Mouse (Mus musculus): ENCODE measurements around the gene Rhox2g. TPM values are rescaled to one million over a fixed set of nuclear protein-coding genes. Genes with fewer than 3 reads are reported as not detected.
"Not testable (repeated sequence)": the region's sequence is repeated elsewhere in the genome, so short reads cannot be mapped to it uniquely, and the experiment has no call there.

Gene Rhox2g
- not detected for polyA plus RNA-seq (2017; shearing (Covaris generic))

DNA sequence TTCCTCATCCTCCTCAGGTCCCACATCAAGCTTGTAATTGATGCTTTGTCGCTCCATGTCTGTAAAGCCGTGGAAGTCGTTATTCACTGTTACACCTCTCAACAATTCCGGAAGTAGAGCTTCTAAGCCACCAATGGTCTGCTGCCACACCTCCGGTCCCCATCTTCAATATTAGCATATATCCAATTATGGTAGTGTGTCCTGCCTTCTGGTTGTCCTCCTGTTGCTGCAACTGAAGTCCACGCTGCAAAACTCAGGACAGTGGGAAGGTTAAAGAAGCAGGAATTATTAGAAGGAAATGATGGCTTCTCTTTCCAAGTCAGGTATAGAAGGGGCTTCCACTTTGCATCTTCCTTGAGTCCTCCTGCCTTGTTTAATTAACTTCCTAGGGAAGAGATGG is at the start of gene Rhox2g:
Gene Rhox2g (minus strand): TSS at position 101 of the 400 bp plus-strand sequence.
- ATAC-seq, result not testable (repeated sequence)

DNA sequence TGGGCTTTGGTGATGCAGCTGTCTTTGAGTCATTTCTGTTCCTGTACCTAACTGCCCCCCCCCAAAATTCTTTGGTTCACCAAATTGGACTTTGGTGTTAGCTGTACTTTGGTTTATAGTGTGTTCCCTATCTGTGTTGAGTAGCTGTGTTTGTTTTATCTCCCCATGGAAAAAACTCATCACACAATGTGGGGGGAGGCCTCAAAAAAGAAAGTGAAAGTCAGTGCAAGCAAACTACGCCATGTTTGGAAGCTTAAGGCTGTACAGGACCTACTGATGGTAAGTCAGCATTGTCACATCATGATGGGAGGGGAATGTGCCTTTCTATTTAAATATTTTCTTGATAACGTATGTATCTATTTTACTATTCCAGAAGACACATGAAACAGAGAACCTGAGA is 49.0 kb upstream of the Rhox2g start:
- ATAC-seq, result no peak

DNA sequence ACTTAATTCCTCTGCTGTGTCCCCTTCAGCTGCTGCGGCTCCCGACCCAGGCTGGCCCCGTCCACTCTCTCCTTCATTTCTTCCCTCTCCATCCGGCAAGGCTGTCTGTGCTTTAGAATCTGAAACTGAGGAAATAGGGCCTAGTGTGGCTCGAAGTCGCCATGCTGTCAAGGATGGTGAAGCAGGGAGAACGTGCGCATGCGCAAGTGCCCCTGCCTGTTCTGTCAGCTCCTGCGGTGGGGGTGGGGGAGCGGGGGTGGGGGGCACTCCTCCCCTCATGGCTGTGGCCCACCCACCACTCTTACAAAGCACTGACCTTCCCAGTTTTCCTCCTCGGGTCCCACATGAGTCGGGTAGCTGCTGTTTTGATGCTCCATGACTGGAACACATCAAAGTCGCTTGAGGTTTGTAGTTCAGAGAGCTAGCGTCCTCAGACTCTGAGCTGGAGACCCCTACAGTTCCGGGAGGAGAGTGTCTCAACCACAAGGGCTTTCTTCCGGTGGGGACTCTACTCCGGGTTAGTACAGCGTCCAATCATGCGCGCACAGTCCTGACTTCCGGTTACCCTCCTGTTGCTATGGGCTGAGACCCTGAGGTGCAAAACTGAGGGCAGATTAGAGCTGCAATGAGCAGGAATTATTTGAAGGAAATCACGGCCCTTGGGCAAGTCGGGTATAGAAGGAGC is 39.9 kb upstream of the Rhox2g start:
- ATAC-seq, result no peak

DNA sequence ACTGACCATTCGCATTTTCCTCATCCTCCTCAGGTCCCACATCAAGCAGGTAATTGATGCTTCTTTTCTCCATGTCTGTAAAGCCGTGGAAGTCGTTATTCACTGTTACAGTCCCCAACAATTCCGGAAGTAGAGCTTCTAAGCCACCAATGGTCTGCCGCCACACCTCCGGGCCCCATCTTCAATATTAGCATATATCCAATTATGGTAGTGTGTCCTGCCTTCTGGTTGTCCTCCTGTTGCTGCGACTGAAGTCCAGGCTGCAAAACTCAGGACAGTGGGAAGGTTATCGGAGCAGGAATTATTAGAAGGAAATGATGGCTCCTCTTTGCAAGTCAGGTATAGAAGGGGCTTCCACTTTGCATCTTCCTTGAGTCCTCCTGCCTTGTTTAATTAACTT is 29.9 kb upstream of the Rhox2g start, which contains the start of gene Rhox2h:
Gene Rhox2h (minus strand): TSS at position 101 of the 400 bp plus-strand sequence.
- not testable (repeated sequence) for ATAC-seq

DNA sequence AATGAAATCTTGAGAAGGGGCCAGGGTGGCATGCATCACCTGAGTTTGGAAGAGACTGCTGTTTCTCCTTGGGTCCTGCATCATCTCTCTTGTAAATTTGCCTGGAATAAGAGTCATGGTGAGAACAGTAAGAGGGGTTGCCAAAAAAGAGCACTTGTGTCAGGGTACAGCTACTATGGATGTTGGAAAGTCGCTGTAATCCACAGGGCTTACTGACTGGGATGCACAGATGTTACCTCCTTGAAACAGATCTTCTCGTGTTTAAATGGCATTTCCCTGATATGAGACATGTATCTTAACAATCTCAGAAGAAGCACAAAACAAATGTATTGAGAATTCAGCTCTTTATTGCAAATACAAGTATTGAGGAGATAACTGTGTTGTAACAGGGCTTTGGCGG is 25.4 kb upstream of the Rhox2g start, which contains the start of gene Rhox3h:
Gene Rhox3h (minus strand): TSS at position 101 of the 400 bp plus-strand sequence.
- not testable (repeated sequence) for ATAC-seq

DNA sequence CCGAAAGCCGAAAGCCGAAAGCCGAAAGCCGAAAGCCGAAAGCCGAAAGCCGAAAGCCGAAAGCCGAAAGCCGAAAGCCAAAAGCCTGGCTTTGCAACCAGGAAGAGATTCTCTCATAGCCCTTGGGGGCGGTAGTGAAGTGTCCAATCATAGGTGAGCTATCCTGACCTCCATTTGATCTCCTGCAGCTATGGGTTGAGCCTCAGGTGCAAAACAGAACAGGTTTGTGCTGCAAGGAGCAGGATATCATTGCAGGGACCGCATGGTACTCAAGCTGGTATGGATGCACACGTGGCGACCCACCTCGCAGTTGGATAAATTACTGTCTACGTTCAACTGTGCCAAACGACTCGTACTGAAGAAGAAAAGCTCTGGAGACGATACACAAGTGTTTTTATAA is 8.0 kb upstream of the Rhox2g start, which contains the start of gene Rhox4g:
Gene Rhox4g (minus strand): TSS at position 101 of the 400 bp plus-strand sequence.
- not testable (repeated sequence) for ATAC-seq

DNA sequence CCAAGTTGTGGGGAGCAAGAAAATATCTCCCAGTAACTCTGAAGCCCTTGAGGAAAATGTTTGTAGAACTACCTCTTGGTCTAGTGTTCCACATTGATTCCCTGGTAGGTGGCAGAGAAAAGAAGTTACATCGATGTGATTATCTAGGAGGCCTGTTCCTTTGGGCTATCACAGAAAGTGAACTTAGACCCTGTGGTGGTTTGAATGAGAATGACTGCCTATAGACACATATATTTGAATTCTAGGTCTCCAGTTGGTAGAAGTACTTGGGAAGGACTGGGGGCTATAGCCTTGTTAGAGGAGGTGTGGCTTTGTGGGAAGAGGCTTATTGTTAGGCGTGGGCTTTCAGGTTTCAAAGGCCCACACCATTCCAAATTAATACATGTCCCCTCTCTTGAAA is 14.8 kb downstream of the Rhox2g start, which contains the start of gene Rhox3g:
Gene Rhox3g (minus strand): TSS at position 101 of the 400 bp plus-strand sequence.
- not testable (repeated sequence) for ATAC-seq

DNA sequence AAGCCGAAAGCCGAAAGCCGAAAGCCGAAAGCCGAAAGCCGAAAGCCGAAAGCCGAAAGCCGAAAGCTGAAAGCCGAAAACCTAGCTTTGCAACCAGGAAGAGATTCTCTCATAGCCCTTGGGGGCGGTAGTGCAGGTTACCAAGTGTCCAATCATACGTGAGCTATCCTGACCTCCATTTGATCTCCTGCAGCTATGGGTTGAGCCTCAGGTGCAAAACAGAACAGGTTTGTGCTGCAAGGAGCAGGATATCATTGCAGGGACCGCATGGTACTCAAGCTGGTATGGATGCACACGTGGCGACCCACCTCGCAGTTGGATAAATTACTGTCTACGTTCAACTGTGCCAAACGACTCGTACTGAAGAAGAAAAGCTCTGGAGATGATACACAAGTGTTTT is 35.7 kb downstream of the Rhox2g start, which contains the start of gene Rhox4f:
Gene Rhox4f (minus strand): TSS at position 101 of the 400 bp plus-strand sequence.
- not testable (repeated sequence) for ATAC-seq

Other genes with a start within 250 kb of the Rhox2g start
- gene Rhox2b, start 231.4 kb downstream of the Rhox2g start, polyA plus RNA-seq (2017; shearing (Covaris generic)), result not detected
- gene Rhox4b, start 211.0 kb downstream of the Rhox2g start, polyA plus RNA-seq (2017; shearing (Covaris generic)), result not detected
- not detected for gene Rhox2c, start 189.8 kb downstream of the Rhox2g start, polyA plus RNA-seq (2017; shearing (Covaris generic))
- gene Rhox3c, start 184.9 kb downstream of the Rhox2g start, polyA plus RNA-seq (2017; shearing (Covaris generic)), result not detected
- gene Rhox4c, start 163.1 kb downstream of the Rhox2g start, polyA plus RNA-seq (2017; shearing (Covaris generic)), result not detected
- not detected for gene Rhox2d, start 150.0 kb downstream of the Rhox2g start, polyA plus RNA-seq (2017; shearing (Covaris generic))
- under 1 TPM in 1 of 2 experiments, not detected in 1; 0.46 TPM for gene Rhox4d, start 129.1 kb downstream of the Rhox2g start, polyA plus RNA-seq (2017; shearing (Covaris generic))
- gene Rhox2e, start 113.0 kb downstream of the Rhox2g start, polyA plus RNA-seq (2017; shearing (Covaris generic)), result not detected
- not detected for gene Rhox3e, start 101.5 kb downstream of the Rhox2g start, polyA plus RNA-seq (2017; shearing (Covaris generic))
- gene Rhox4e, start 86.1 kb downstream of the Rhox2g start, polyA plus RNA-seq (2017; shearing (Covaris generic)), result not detected
- gene Rhox2f, start 72.1 kb downstream of the Rhox2g start, polyA plus RNA-seq (2017; shearing (Covaris generic)), result not detected
- not detected for gene Rhox3f, start 62.5 kb downstream of the Rhox2g start, polyA plus RNA-seq (2017; shearing (Covaris generic))
- gene Rhox4f, start 35.8 kb downstream of the Rhox2g start, polyA plus RNA-seq (2017; shearing (Covaris generic)), result not detected
- not detected for gene Rhox3g, start 14.9 kb downstream of the Rhox2g start, polyA plus RNA-seq (2017; shearing (Covaris generic))
- gene Rhox4g, start 7.9 kb upstream of the Rhox2g start, polyA plus RNA-seq (2017; shearing (Covaris generic)), result not detected
- gene Rhox3h, start 25.3 kb upstream of the Rhox2g start, polyA plus RNA-seq (2017; shearing (Covaris generic)), result not detected
- not detected for gene Rhox2h, start 29.8 kb upstream of the Rhox2g start, polyA plus RNA-seq (2017; shearing (Covaris generic))
- not detected for gene Rhox5, start 161.4 kb upstream of the Rhox2g start, polyA plus RNA-seq (2017; shearing (Covaris generic))
- not detected for gene Rhox6, start 183.4 kb upstream of the Rhox2g start, polyA plus RNA-seq (2017; shearing (Covaris generic))
- gene Rhox7a, start 188.2 kb upstream of the Rhox2g start, polyA plus RNA-seq (2017; shearing (Covaris generic)), result not detected
- gene Rhox8, start 235.5 kb upstream of the Rhox2g start, polyA plus RNA-seq (2017; shearing (Covaris generic)), result under 1 TPM in 1 of 2 experiments, not detected in 1; 0.36 TPM

Data from CD4-positive, CD25-positive, alpha-beta regulatory T cell, adult 4 months (primary cell).